7 mouse cellular contexts compared by ENCODE assay signal in genomic region chrX:95164140-95164539, GRCm38 (mm10). TPM values are rescaled to one million over a fixed set of nuclear protein-coding genes. Genes with fewer than 3 reads are reported as not detected.
DNase-seq lines count a peak whose midpoint lies in the region; ATAC-seq and TF ChIP-seq lines count a peak whose summit lies in the region.

No protein-coding gene starts in this region.

- TF ChIP-seq EP300 in lung, postnatal 0 days (IDR thresholded peaks at IDR 0.05) = no peak

- H3K9ac ChIP-seq in lung, embryonic 14.5 days = no peak overlapping the region
- no peak overlapping the region for H3K9ac ChIP-seq in lung, postnatal 0 days (replicated peaks; ENCODE audit: low read depth)

- 54% methylated on average over 6 of the region's 6 CpGs for WGBS in lung, embryonic 14.5 days
- 55% methylated on average over 6 of the region's 6 CpGs for WGBS in lung, postnatal 0 days

- no peaks in the 10 kb centered on the region for H3K9me3 ChIP-seq in lung, embryonic 14.5 days (ENCODE audit: low read depth, low read length)
- no peaks in the 10 kb centered on the region for H3K9me3 ChIP-seq in lung, postnatal 0 days (ENCODE audit: low read length)

- H3K4me3 ChIP-seq in lung, embryonic 14.5 days (ENCODE audit: low read depth, low read length) = no peak overlapping the region
- H3K4me3 ChIP-seq in lung, postnatal 0 days (ENCODE audit: low read depth, low read length) = no peak overlapping the region

- no peaks in the 10 kb centered on the region for H3K4me1 ChIP-seq in lung, embryonic 14.5 days (ENCODE audit: insufficient read depth)
- H3K4me1 ChIP-seq in lung, postnatal 0 days (ENCODE audit: insufficient read depth, low read depth, low read length) = no peaks in the 10 kb centered on the region

- no peak for TF ChIP-seq CTCF in lung, embryonic 14.5 days (IDR thresholded peaks at IDR 0.05; ENCODE audit: low read depth)
- no peak for TF ChIP-seq CTCF in lung, postnatal 0 days (IDR thresholded peaks at IDR 0.05)

- H3K36me3 ChIP-seq in lung, embryonic 14.5 days (ENCODE audit: insufficient read depth) = no peaks in the 10 kb centered on the region
- no peaks in the 10 kb centered on the region for H3K36me3 ChIP-seq in lung, postnatal 0 days (ENCODE audit: insufficient read depth, low read length)

- DNase-seq in lung, embryonic 14.5 days = no peak
- no peak for DNase-seq in lung, postnatal 0 days (ENCODE audit: low spot score)
- peak; percentile 38 to 59 for DNase-seq in cerebellum, postnatal 25 days
- DNase-seq in layer of hippocampus, adult 8-10 months (ENCODE audit: low spot score in 2 of 2) = peak; percentile 25 to 29
- DNase-seq in right cerebral cortex, postnatal 25 days = peak; percentile 36
- DNase-seq in embryo, embryonic 11 days = no peak
- no peak for DNase-seq in adrenal gland, postnatal 10 days

- peak overlapping the region; percentile 58 for H3K4me2 ChIP-seq in lung, embryonic 14.5 days
- no peak overlapping the region for H3K4me2 ChIP-seq in lung, postnatal 0 days (replicated peaks; ENCODE audit: low read depth, low read length)

- H3K27ac ChIP-seq in lung, embryonic 14.5 days (ENCODE audit: low read depth) = no peak overlapping the region
- no peak overlapping the region for H3K27ac ChIP-seq in lung, postnatal 0 days (ENCODE audit: low read length)

- no peaks in the 10 kb centered on the region for H3K27me3 ChIP-seq in lung, embryonic 14.5 days (ENCODE audit: insufficient read depth, low read length)
- H3K27me3 ChIP-seq in lung, postnatal 0 days (replicated peaks; ENCODE audit: insufficient read depth, low read length) = no peaks in the 10 kb centered on the region

- no peak for ATAC-seq in lung, embryonic 14.5 days (ENCODE audit: insufficient read depth)
- ATAC-seq in lung, postnatal 0 days = no peak

RNA-seq across cellular contexts. Expression of gene Arhgef9, which starts 32.5 kb away (rescaled TPM):
- polyA plus RNA-seq in lung, embryonic 14.5 days (2014; fragmentation: Nextera tagmentation; extraction: Ambion mirVana) = 11.3 and 12.3 TPM in 2 replicates
- polyA plus RNA-seq in lung, postnatal 0 days (2015; fragmentation: Nextera tagmentation; extraction: Ambion mirVana) = 4.2 and 5.1 TPM in 2 replicates
- total RNA-seq in layer of hippocampus, adult 8-10 months (2022) = 100 to 1,000 TPM; 260 to 274 (median 269) TPM
- total RNA-seq in adrenal gland, postnatal 10 days (2021) = 10 to 100 TPM; 16.9 to 23.4 TPM

Comparison
In these comparisons a context has a peak if more than half of its experiments do, and no peak if none do; other contexts are left out.
1. DNase-seq: peak in cerebellum, postnatal 25 days (2 of 2), layer of hippocampus, adult 8-10 months (2 of 2) and right cerebral cortex, postnatal 25 days (single experiment); none in lung, embryonic 14.5 days (single experiment), lung, postnatal 0 days (single experiment), embryo, embryonic 11 days (single experiment) and adrenal gland, postnatal 10 days (single experiment).
2. RNA of gene Arhgef9, which starts 32.5 kb away (total RNA-seq): 260 to 274 TPM in layer of hippocampus, adult 8-10 months; 16.9 to 23.4 TPM in adrenal gland, postnatal 10 days; every median in the first group is over 10 times any median in the second.